Mouse (Mus musculus) lung, postnatal 0 days (tissue): ENCODE measurements at regions not wholly inside any gene's neighbourhood (a gene's known extent, or its start where the extent isn't known, plus 50 kb on each side); places are given as distances from the start of the nearest gene placed in this dataset.
A peak's percentile ranks its signal among the peaks of the same experiment; 100 is the strongest.

ENCODE experiments used
- ATAC-seq: fragments of 200-750 bp; cut with Nextera tagmentation; 2 replicates; pipeline ENCODE4 v1.8.0; 2017; ENCODE audit warnings: moderate library complexity
- DNase-seq: peaks from one replicate; pipeline ENCODE4 v3.0.0-alpha.2; 2016; ENCODE audit warnings: low spot score
- H3K27ac ChIP-seq: fragments of 300-500 bp; sonication (generic); 2 replicates; pipeline ENCODE4 v1.5.1; 2014; ENCODE audit warnings: antibody characterized with exemption, mild to moderate bottlenecking, low read length, mixed read lengths
- H3K27me3 ChIP-seq: fragments of 300-500 bp; sonication (generic); replicated peaks from 2 replicates; pipeline ENCODE4 v1.6.1; 2014; ENCODE audit warnings: low read length, mixed read lengths; ENCODE audit not compliant: insufficient read depth
- H3K36me3 ChIP-seq: fragments of 300-500 bp; sonication (generic); 2 replicates; pipeline ENCODE4 v1.6.1; 2014; ENCODE audit warnings: low read length, mixed read lengths; ENCODE audit not compliant: insufficient read depth
- H3K4me1 ChIP-seq: fragments of 300-500 bp; sonication (generic); 2 replicates; pipeline ENCODE4 v1.6.1; 2014; ENCODE audit warnings: antibody characterized with exemption, low read depth, low read length, mixed read lengths; ENCODE audit not compliant: insufficient read depth
- H3K4me2 ChIP-seq: fragments of 300-500 bp; sonication (generic); replicated peaks from 2 replicates; pipeline ENCODE4 v1.6.1; 2014; ENCODE audit warnings: low read depth, mild to moderate bottlenecking, low read length, moderate library complexity, mixed read lengths
- H3K4me3 ChIP-seq: fragments of 300-500 bp; sonication (generic); 2 replicates; pipeline ENCODE4 v1.5.1; 2014; ENCODE audit warnings: low read depth, low read length
- H3K9ac ChIP-seq: fragments of 300-500 bp; sonication (generic); replicated peaks from 2 replicates; pipeline ENCODE4 v1.6.1; 2014; ENCODE audit warnings: low read depth, mild to moderate bottlenecking
- H3K9me3 ChIP-seq: fragments of 300-500 bp; sonication (generic); 2 replicates; pipeline ENCODE4 v1.6.1; 2016; ENCODE audit warnings: low read length, mixed read lengths
- CTCF ChIP-seq: IDR thresholded peaks from 2 replicates; pipeline ENCODE4 v1.5.1; 2016; ENCODE audit warnings: antibody characterized with exemption, mild to moderate bottlenecking
- EP300 ChIP-seq: IDR thresholded peaks from 2 replicates; pipeline ENCODE4 v1.6.1; 2016; ENCODE audit warnings: antibody characterized with exemption, mild to moderate bottlenecking, control low read depth
- WGBS: fragments of 180-500 bp; shearing (Covaris S2); extraction: QIAGEN DNeasy Blood & Tissue Kit; methylation state at CpG from one replicate; pipeline ENCODE4 v1.1.7; 2014; 5-methylcytosine and 5-hydroxymethylcytosine counted together

DNA sequence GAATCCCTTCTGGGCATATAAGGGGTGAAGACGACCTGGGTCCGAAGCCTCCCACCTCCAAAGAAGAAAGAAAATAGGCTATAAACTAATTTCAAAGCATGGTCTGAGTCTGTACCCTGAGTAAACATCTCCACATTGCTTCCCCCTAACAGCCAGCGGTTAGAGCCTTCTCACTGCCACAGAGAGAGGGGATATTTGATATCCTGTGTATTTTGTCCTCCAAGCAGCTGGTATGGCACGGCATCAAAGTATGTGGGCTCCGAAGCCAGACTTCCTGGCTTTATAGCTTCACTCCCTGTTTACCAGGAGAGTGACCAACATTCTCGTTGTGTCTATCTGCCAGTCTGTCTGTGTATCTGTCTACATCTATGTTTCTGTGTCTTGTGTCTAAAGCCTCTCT, 191.7 kb upstream of the Plxna2 start:
- WGBS: 39% methylated on average over 6 of the region's 6 CpGs
- no peak overlapping the region for H3K27ac ChIP-seq
- ATAC-seq: no peak

DNA sequence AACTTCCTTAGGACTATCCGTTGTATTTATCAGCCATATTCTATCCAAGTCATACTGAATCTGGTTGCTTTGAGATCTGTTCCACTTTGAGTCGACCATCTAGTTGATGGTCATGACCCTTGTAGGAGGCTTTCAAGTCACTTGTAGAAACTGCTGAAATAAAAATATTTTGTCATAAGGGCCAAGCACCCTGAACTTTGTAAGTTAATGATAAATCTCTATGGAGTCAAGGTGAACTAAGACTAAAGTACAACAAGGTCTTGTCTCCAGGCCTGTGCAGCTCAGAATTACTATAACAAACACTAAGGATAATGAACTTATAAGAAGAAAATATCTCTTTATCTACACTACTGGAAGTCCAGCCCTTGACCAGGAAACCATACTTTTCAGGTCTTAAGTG, 193.8 kb upstream of the Plxna2 start:
- H3K27ac ChIP-seq: no peak overlapping the region
- DNase-seq (no peak), ATAC-seq (no peak)
- no peaks in the 10 kb centered on the region for H3K27me3 ChIP-seq
- TF ChIP-seq CTCF (no peak), EP300 (no peak)
- H3K9ac ChIP-seq: no peak overlapping the region
- no peaks in the 10 kb centered on the region for H3K9me3 ChIP-seq
- no peak overlapping the region for H3K4me2 ChIP-seq
- no peak overlapping the region for H3K4me3 ChIP-seq
- H3K4me1 ChIP-seq: no peaks in the 10 kb centered on the region
- no peaks in the 10 kb centered on the region for H3K36me3 ChIP-seq
- WGBS: 71% methylated on average over 2 of the region's 2 CpGs

More for the DNA sequence above, 191.7 kb upstream of the Plxna2 start:
- no peak for DNase-seq
- no peak overlapping the region for H3K9ac ChIP-seq
- H3K4me3 ChIP-seq: no peak overlapping the region
- TF ChIP-seq EP300: no peak
- TF ChIP-seq CTCF: no peak
- H3K4me1 ChIP-seq: no peaks in the 10 kb centered on the region
- no peaks in the 10 kb centered on the region for H3K9me3 ChIP-seq
- no peaks in the 10 kb centered on the region for H3K36me3 ChIP-seq
- H3K27me3 ChIP-seq: no peaks in the 10 kb centered on the region
- H3K4me2 ChIP-seq: no peak overlapping the region

DNA sequence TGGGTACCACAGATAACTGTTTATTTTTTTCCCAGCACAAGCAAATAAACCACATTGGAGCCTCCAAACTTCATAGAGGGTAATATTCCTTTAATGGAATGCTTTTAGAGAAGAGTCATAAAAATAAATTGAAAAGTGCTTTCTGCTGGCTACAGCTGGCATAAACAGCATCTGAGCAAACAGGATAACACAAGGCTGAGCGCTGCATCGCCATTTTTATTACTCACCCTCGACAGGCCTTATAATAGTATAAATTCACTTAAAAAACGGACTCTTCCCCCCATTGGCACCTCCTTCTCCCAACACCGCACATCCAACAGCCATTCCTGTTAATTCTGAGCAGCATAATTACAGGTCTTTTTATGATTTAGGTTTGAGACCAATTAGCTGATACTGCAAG, 205.8 kb upstream of the Plxna2 start:
- no peak overlapping the region for H3K4me3 ChIP-seq
- H3K9me3 ChIP-seq: no peaks in the 10 kb centered on the region
- no peak overlapping the region for H3K9ac ChIP-seq
- H3K4me2 ChIP-seq: no peak overlapping the region
- H3K27ac ChIP-seq: no peak overlapping the region
- H3K27me3 ChIP-seq: no peaks in the 10 kb centered on the region
- H3K4me1 ChIP-seq: no peaks in the 10 kb centered on the region
- no peak for DNase-seq
- 66% methylated on average over 5 of the region's 5 CpGs for WGBS
- ATAC-seq: no peak
- H3K36me3 ChIP-seq: no peaks in the 10 kb centered on the region
- no peak for TF ChIP-seq CTCF
- no peak for TF ChIP-seq EP300

DNA sequence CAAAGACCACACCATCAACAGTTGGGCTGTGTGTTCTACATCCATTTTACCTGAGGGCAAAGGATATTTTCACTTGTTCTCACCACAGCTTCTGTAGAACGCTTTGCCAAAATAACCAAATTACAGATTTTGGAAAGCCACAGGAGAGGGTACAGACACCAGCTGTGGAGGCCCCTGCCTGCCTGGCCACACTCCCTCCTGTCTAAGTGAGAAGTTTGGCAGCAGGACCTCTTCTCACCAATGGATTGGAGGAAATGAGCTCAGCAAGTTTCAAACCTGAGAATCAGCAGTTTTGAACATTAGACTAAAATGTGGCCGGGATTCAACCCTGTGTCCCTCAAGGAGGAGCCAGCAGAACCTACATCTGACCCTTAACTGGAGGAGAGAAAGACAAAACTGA, 206.2 kb upstream of the Plxna2 start:
- no peaks in the 10 kb centered on the region for H3K9me3 ChIP-seq
- H3K27ac ChIP-seq: no peak overlapping the region
- 67% methylated on average over 2 of the region's 2 CpGs for WGBS
- H3K27me3 ChIP-seq: no peaks in the 10 kb centered on the region
- DNase-seq (no peak), ATAC-seq (no peak)
- no peak overlapping the region for H3K4me3 ChIP-seq
- H3K4me1 ChIP-seq: no peaks in the 10 kb centered on the region
- TF ChIP-seq CTCF: no peak
- no peak for TF ChIP-seq EP300
- H3K36me3 ChIP-seq: no peaks in the 10 kb centered on the region
- H3K9ac ChIP-seq: no peak overlapping the region
- no peak overlapping the region for H3K4me2 ChIP-seq

DNA sequence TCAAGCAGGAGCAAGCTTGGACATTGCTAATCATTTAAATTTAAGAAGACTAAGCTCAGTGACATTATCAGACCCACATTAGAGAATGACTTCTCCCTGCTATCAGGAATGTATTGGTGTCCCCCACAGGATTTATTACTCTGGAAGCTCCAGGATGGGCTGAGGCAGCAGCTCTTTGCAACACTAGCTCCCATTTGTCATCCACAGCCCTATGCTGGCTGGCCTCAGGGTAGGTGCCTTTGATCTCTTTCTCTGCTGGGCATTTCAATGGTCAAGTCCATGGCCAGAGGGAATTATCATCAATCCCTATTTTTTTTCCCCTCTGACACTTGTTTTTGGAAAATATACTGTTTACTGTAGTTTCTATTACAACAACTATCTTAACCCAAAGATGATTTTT, 218.7 kb upstream of the Plxna2 start:
- H3K9ac ChIP-seq: no peak overlapping the region

DNA sequence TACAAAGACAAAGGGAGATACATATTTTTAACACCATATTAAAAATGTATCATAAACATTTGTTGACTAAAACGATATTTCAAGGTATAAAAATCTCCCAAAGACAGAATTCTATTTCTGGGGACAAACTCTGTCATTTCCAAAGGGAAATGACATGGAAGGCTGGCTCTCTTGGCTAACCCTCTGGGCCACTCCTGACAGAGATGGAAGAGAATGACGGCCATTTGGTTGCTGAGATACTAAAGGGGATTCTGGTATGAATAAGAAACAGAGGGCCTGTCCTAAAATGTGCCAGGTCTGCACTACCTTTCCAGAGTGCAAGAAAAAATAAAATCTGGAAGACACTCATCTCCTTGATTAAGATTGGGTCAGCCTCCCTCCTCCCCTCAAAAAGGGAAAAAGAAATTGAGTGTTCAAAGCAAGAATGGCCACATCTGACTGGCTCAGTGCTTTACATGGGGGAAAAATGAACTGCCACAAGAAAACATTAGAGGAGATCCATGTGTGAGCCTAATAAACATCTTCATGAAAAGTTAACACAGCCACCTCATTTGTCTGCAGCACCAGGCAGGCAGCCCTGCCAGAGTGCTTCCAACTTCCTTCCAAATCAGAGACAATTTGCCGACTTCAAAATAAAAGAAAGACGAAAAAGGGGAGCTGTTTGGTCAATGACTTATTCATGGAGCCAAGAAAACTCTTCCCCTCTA, 221.1 kb upstream of the Plxna2 start:
- Histone ChIP-seq H3K4me2 (no peak overlapping the region), H3K27ac (no peak overlapping the region)
- 45% methylated on average over 4 of the region's 4 CpGs for WGBS

More for the DNA sequence above, 218.7 kb upstream of the Plxna2 start:
- H3K9me3 ChIP-seq: no peaks in the 10 kb centered on the region
- no peak for ATAC-seq
- H3K27ac ChIP-seq: no peak overlapping the region
- no peaks in the 10 kb centered on the region for H3K36me3 ChIP-seq
- DNase-seq: no peak
- no peaks in the 10 kb centered on the region for H3K27me3 ChIP-seq
- no peaks in the 10 kb centered on the region for H3K4me1 ChIP-seq
- H3K4me2 ChIP-seq: no peak overlapping the region
- TF ChIP-seq EP300 (no peak), CTCF (no peak)
- no peak overlapping the region for H3K4me3 ChIP-seq

DNA sequence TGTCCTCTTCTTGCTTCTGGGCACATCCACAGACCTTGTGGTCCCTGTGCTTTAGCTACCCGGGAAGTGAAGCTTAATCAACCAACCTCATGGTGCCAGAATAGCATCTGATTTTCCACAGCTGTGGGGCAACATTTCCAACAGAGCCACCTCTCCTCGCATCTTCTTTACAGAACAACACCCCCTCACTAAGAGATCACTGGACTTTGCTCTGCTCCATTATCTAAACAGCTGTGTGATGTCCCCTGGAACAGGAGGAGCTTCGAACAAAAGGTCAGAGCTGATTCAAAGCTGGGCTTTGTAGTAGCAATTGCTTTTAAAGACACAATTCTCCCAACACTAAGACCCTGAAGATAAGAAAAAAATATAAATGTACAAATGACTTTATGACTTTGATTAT, 224.3 kb upstream of the Plxna2 start:
- no peak overlapping the region for H3K9ac ChIP-seq
- no peak for ATAC-seq
- no peaks in the 10 kb centered on the region for H3K36me3 ChIP-seq
- WGBS: 29% methylated on average over 3 of the region's 3 CpGs
- no peaks in the 10 kb centered on the region for H3K27me3 ChIP-seq
- H3K27ac ChIP-seq: no peak overlapping the region
- H3K4me1 ChIP-seq: no peaks in the 10 kb centered on the region
- TF ChIP-seq EP300 (no peak), CTCF (no peak)
- H3K4me3 ChIP-seq: no peak overlapping the region
- no peak for DNase-seq
- H3K9me3 ChIP-seq: no peaks in the 10 kb centered on the region
- no peak overlapping the region for H3K4me2 ChIP-seq

More for the DNA sequence above, 221.1 kb upstream of the Plxna2 start:
- Histone ChIP-seq H3K36me3 (no peaks in the 10 kb centered on the region), H3K4me3 (no peak overlapping the region), H3K9ac (no peak overlapping the region), H3K9me3 (no peaks in the 10 kb centered on the region), H3K27me3 (no peaks in the 10 kb centered on the region), H3K4me1 (no peaks in the 10 kb centered on the region)
- TF ChIP-seq CTCF (no peak), EP300 (no peak)
- ATAC-seq: peak; percentile 67
- peak; percentile 70 for DNase-seq
